Comparison of ENCODE assay signal across 10 mouse cellular contexts in genomic region chr4:150347387-150347672, GRCm38 (mm10).
DNase-seq lines count a peak whose midpoint lies in the region; ATAC-seq and TF ChIP-seq lines count a peak whose summit lies in the region.
"Had no signal": no experiment of that assay in that cellular context is flagged by ENCODE, and none has a peak within 500 bp of the region (broad histone marks: within the 10 kb centered on the region; RNA-seq: fewer than 3 reads in every experiment).

No protein-coding gene starts in this region.

- H3K4me3 ChIP-seq in liver, embryonic 14.5 days (ENCODE audit: insufficient read depth in 1 of 2, low read depth in 2 of 2, low read length in 2 of 2), result no peak overlapping the region
- H3K4me3 ChIP-seq: erythroblast, embryonic 14.5 days; myocyte had no signal

- no peaks in the 10 kb centered on the region for H3K27me3 ChIP-seq in liver, embryonic 14.5 days (ENCODE audit: control insufficient read depth, insufficient read depth, low read length)

- no peak overlapping the region for H3K9ac ChIP-seq in liver, embryonic 14.5 days (replicated peaks)

- peak; percentile 49 to 66 for DNase-seq in cerebellum, postnatal 10 days
- no peak for DNase-seq in cerebellum, adult 11 months
- DNase-seq in liver, embryonic 14.5 days (ENCODE audit: low read depth in 3 of 3, low spot score in 3 of 3), result no peak
- no peak for DNase-seq in liver
- peak; percentile 86 for DNase-seq in brain, embryonic 14.5 days (ENCODE audit: low read depth)
- DNase-seq in kidney, postnatal 36 days, result peak; percentile 47 to 62
- DNase-seq in ovary, postnatal 36 days (ENCODE audit: low spot score), result no peak
- DNase-seq in testis, postnatal 14 days (ENCODE audit: low spot score), result no peak

- no peak for TF ChIP-seq POLR2A in brain, embryonic 14.5 days (IDR thresholded peaks at IDR 0.05; ENCODE audit: borderline replicate concordance, extremely low read depth, insufficient read depth, insufficient read length, poor library complexity, severe bottlenecking)

- 19% methylated on average over 2 of the region's 2 CpGs for WGBS in liver, embryonic 14.5 days (ENCODE audit: insufficient replicate concordance)

- H3K27ac ChIP-seq in liver, embryonic 14.5 days, result no peak overlapping the region

- peaks cover 0 to 7% of the 10 kb centered on the region in 2 experiments; a peak in 2 of 4 replicates for H3K4me1 ChIP-seq in liver, embryonic 14.5 days (replicated peaks; ENCODE audit: control insufficient read depth in 2 of 2, insufficient read depth in 2 of 2, low read length in 1 of 2)

- ATAC-seq in liver, embryonic 14.5 days (ENCODE audit: insufficient read depth), result no peak

- peak; percentile 54; the same call in 1 of the 2 replicates for TF ChIP-seq CTCF in liver, embryonic 14.5 days (IDR thresholded peaks at IDR 0.05; ENCODE audit: low read depth)
- TF ChIP-seq CTCF in brain, embryonic 14.5 days (IDR thresholded peaks at IDR 0.05; ENCODE audit: borderline replicate concordance, extremely low read depth, insufficient read depth, insufficient read length), result peak; percentile 51; the same call in 1 of the 2 replicates

- no peaks in the 10 kb centered on the region for H3K9me3 ChIP-seq in liver, embryonic 14.5 days (ENCODE audit: control insufficient read depth, low read length)

- H3K4me2 ChIP-seq in liver, embryonic 14.5 days (ENCODE audit: low read depth), result no peak overlapping the region

- H3K36me3 ChIP-seq in liver, embryonic 14.5 days (replicated peaks; ENCODE audit: control insufficient read depth, insufficient read depth, low read depth), result no peaks in the 10 kb centered on the region

- TF ChIP-seq EP300 in liver, embryonic 14.5 days (IDR thresholded peaks at IDR 0.05; ENCODE audit: low read depth), result no peak

Comparison
In these comparisons a context has a peak if more than half of its experiments do, and no peak if none do; other contexts are left out.
1. DNase-seq: peak in cerebellum, postnatal 10 days (2 of 2), brain, embryonic 14.5 days (single experiment) and kidney, postnatal 36 days (2 of 2); none in cerebellum, adult 11 months (single experiment), liver, embryonic 14.5 days (0 of 3), liver (single experiment), ovary, postnatal 36 days (single experiment) and testis, postnatal 14 days (single experiment).